Mouse (Mus musculus): ENCODE data around the gene Gm8677.
"Not testable (repeated sequence)": the region's sequence is repeated elsewhere in the genome, so short reads cannot be mapped to it uniquely, and the experiment has no call there.

Gene Gm8677

DNA sequence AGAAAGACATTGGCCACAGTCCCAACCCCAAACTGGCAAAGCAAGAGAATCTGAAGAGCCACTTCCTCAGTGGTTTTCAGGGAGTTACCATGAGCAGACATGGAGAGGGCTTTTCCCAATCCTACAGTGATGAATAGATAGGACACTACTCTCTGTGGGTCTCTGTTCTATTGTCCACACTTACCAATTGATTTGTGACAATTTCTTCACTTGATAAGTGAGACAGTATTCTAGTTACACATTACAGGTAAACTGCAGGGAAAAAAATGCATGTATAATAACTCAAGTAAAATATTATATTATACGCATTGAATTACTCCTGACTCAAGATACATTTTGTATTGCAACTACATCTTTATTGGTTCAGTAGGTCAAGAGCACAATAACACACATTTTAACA lies at the start of gene Gm8677:
Gene Gm8677 (minus strand): TSS at position 101 of the 400 bp plus-strand sequence.
- not testable (repeated sequence) for DNase-seq (ENCODE audit: low read depth)

DNA sequence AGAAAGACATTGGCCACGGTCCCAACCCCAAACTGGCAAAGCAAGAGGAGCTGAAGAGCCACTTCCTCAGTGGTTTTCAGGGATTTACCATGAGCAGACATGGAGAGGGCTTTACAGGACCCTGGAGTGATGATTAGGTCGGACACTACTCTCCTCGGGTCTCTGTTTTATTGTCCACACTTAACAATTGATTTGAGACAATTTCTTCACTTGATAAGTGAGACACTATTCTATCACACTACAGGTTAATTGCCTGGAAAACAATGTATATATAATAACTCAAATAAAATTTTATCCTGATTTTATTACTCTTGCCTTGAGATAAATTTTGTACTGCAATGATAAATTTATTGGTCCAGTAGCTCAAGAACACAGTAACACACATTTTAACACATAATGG lies 30.6 kb upstream of the Gm8677 start, which contains the start of gene Gm4201:
Gene Gm4201 (minus strand): TSS at position 101 of the 400 bp plus-strand sequence.
- not testable (repeated sequence) for DNase-seq (ENCODE audit: low read depth)

DNA sequence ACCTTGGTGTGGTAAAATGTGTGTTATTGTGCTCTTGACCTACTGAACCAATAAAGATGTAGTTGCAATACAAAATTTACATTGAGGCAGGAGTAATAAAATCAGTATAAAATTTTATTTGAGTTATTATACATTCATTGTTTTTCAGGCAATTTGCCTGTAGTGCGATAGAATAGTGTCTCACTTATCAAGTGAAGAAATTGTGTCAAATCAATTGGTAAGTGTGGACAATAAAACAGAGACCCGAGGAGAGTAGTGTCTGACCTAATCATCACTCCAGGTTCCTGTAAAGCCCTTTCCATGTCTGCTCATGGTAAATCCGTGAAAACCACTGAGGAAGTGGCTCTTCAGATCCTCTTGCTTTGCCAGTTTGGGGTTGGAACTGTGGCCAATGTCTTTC lies 12.0 kb downstream of the Gm8677 start, which contains the start of gene Vmn1r152:
Gene Vmn1r152 (plus strand): TSS at position 301 of the 400 bp plus-strand sequence.
- DNase-seq (ENCODE audit: low read depth) = not testable (repeated sequence)

DNA sequence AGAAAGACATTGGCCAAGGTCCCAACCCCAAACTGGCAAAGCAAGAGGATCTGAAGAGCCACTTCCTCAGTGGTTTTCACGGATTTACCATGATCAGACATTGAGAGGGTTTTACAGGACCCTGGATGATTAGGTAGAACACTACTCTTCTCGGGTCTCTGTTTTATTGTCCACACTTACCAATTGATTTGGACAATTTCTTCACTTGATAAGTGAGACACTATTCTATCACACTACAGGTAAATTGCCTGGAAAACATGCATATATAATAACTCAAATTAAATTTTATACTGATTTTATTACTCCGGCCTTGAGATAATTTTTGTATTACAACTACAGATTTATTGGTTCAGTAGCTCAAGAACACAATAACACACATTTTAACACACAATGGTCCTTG lies 35.1 kb downstream of the Gm8677 start, which contains the start of gene Vmn1r151:
Gene Vmn1r151 (minus strand): TSS at position 101 of the 400 bp plus-strand sequence.
- not testable (repeated sequence) for DNase-seq (ENCODE audit: low read depth)
